ENCODE assay signal across 20 mouse cellular contexts in genomic region chr2:163452738-163453137, GRCm38 (mm10). TPM values are rescaled to one million over a fixed set of nuclear protein-coding genes. Genes with fewer than 3 reads are reported as not detected.
DNase-seq lines count a peak whose midpoint lies in the region; ATAC-seq and TF ChIP-seq lines count a peak whose summit lies in the region.
"Had no signal": no experiment of that assay in that cellular context is flagged by ENCODE, and none has a peak within 500 bp of the region (broad histone marks: within the 10 kb centered on the region; RNA-seq: fewer than 3 reads in every experiment).

No protein-coding gene starts in this region.

- no peaks in the 10 kb centered on the region for H3K36me3 ChIP-seq in kidney, postnatal 0 days (ENCODE audit: insufficient read depth, low read length)
- no peaks in the 10 kb centered on the region for H3K36me3 ChIP-seq in stomach, postnatal 0 days (ENCODE audit: control insufficient read depth, insufficient read depth, low read length)
- H3K36me3 ChIP-seq: embryonic facial prominence, embryonic 13.5 days; liver, embryonic 12.5 days had no signal

- H3K27ac ChIP-seq in kidney, postnatal 0 days: no peak overlapping the region
- no peak overlapping the region for H3K27ac ChIP-seq in stomach, postnatal 0 days (replicated peaks)
- H3K27ac ChIP-seq: embryonic facial prominence, embryonic 13.5 days; liver, embryonic 12.5 days had no signal

- no peak overlapping the region for H3K4me3 ChIP-seq in kidney, postnatal 0 days (replicated peaks; ENCODE audit: low read depth, low read length)
- no peak overlapping the region for H3K4me3 ChIP-seq in stomach, postnatal 0 days (ENCODE audit: low read depth, low read length)
- H3K4me3 ChIP-seq: embryonic facial prominence, embryonic 13.5 days; liver, embryonic 12.5 days had no signal

- H3K9ac ChIP-seq in kidney, postnatal 0 days (ENCODE audit: low read depth, low read length): no peak overlapping the region
- H3K9ac ChIP-seq in stomach, postnatal 0 days (ENCODE audit: low read length): no peak overlapping the region
- H3K9ac ChIP-seq: embryonic facial prominence, embryonic 13.5 days; liver, embryonic 12.5 days had no signal

- no peak for DNase-seq in frontal cortex, postnatal 25 days (ENCODE audit: low spot score in 2 of 2)
- no peak for DNase-seq in kidney, postnatal 0 days (ENCODE audit: low spot score)
- DNase-seq in kidney, adult 11 months: no peak
- peak; percentile 55 for DNase-seq in lung, postnatal 36 days
- DNase-seq in lung, adult 18-20 months: no peak
- DNase-seq in stomach, postnatal 0 days (ENCODE audit: low spot score): no peak
- DNase-seq in yolk sac, embryonic 10.5 days (ENCODE audit: low spot score): no peak
- DNase-seq: B cell, adult 2 months; cerebellum, adult 11 months; heart, postnatal 14 days; kidney, postnatal 10 days; layer of hippocampus, adult 9-11 months; midbrain, embryonic 14.5 days; thymus, postnatal 4 days had no signal

- TF ChIP-seq CTCF in kidney, postnatal 0 days (IDR thresholded peaks at IDR 0.05; ENCODE audit: low read depth): peak; percentile 45; the same call in 1 of the 2 replicates
- TF ChIP-seq CTCF in stomach, postnatal 0 days (IDR thresholded peaks at IDR 0.05; ENCODE audit: low read depth): peak; percentile 65

- no peak overlapping the region for H3K4me2 ChIP-seq in kidney, postnatal 0 days (ENCODE audit: low read length)
- H3K4me2 ChIP-seq in stomach, postnatal 0 days (replicated peaks; ENCODE audit: low read depth): no peak overlapping the region
- H3K4me2 ChIP-seq: embryonic facial prominence, embryonic 13.5 days; liver, embryonic 12.5 days had no signal

- no peaks in the 10 kb centered on the region for H3K4me1 ChIP-seq in kidney, postnatal 0 days (replicated peaks; ENCODE audit: insufficient read depth, low read length)
- H3K4me1 ChIP-seq in stomach, postnatal 0 days (replicated peaks; ENCODE audit: control insufficient read depth, insufficient read depth): no peaks in the 10 kb centered on the region
- H3K4me1 ChIP-seq: embryonic facial prominence, embryonic 13.5 days; liver, embryonic 12.5 days had no signal

- 89% methylated on average over 6 of the region's 6 CpGs for WGBS in kidney, postnatal 0 days
- 81% methylated on average over 6 of the region's 6 CpGs for WGBS in stomach, postnatal 0 days

- no peaks in the 10 kb centered on the region for H3K27me3 ChIP-seq in kidney, postnatal 0 days (ENCODE audit: insufficient read depth, low read length)
- H3K27me3 ChIP-seq in stomach, postnatal 0 days (ENCODE audit: control insufficient read depth, insufficient read depth, low read length): no peaks in the 10 kb centered on the region

- H3K9me3 ChIP-seq in kidney, postnatal 0 days (replicated peaks; ENCODE audit: low read length): no peaks in the 10 kb centered on the region
- H3K9me3 ChIP-seq in stomach, postnatal 0 days (ENCODE audit: control insufficient read depth, low read length): no peaks in the 10 kb centered on the region
- H3K9me3 ChIP-seq: embryonic facial prominence, embryonic 13.5 days; liver, embryonic 12.5 days had no signal

- TF ChIP-seq EP300 in stomach, postnatal 0 days (optimal IDR thresholded peaks at IDR 0.05): no peak

- ATAC-seq in frontal cortex, adult (ENCODE audit: low TSS enrichment): 0 out of 2 replicates have a peak, but pooled peaks have one; percentile 40
- ATAC-seq in kidney, postnatal 0 days (replicated peaks; ENCODE audit: low FRiP score, low read depth): no peak
- ATAC-seq in stomach, postnatal 0 days (ENCODE audit: low FRiP score, low TSS enrichment): no peak
- ATAC-seq: activated CD4-positive, CD25-positive, alpha-beta regulatory T cell, adult 4 months; hindbrain, embryonic 16.5 days; liver, embryonic 12.5 days had no signal

RNA-seq across cellular contexts. Expression of gene Gdap1l1, which starts 14.5 kb away (rescaled TPM):
- 0.64 and 0.74 TPM in 2 replicates for polyA plus RNA-seq in kidney, postnatal 0 days (2015; fragmentation: Nextera tagmentation; extraction: Ambion mirVana)
- 1.9 and 2.7 TPM in 2 replicates for polyA plus RNA-seq in stomach, postnatal 0 days (2015; fragmentation: Nextera tagmentation; extraction: Ambion mirVana)
- polyA plus RNA-seq: activated CD4-positive, CD25-positive, alpha-beta regulatory T cell, adult 4 months had no signal

RNA-seq across cellular contexts. Expression of gene Fitm2, which starts 19.7 kb away (rescaled TPM):
- 10.3 and 10.4 TPM in 2 replicates for polyA plus RNA-seq in kidney, postnatal 0 days (2015; fragmentation: Nextera tagmentation; extraction: Ambion mirVana)
- 11.2 TPM in 2 replicates for polyA plus RNA-seq in stomach, postnatal 0 days (2015; fragmentation: Nextera tagmentation; extraction: Ambion mirVana)

RNA-seq across cellular contexts. Expression of gene Oser1, which starts 28.2 kb away (rescaled TPM):
- polyA plus RNA-seq in kidney, postnatal 0 days (2015; fragmentation: Nextera tagmentation; extraction: Ambion mirVana): 74.9 and 78.2 TPM in 2 replicates
- 79.8 and 81.4 TPM in 2 replicates for polyA plus RNA-seq in stomach, postnatal 0 days (2015; fragmentation: Nextera tagmentation; extraction: Ambion mirVana)

RNA-seq across cellular contexts. Expression of gene R3hdml, which starts 39.4 kb away (rescaled TPM):
- 27.4 and 29.8 TPM in 2 replicates for polyA plus RNA-seq in kidney, postnatal 0 days (2015; fragmentation: Nextera tagmentation; extraction: Ambion mirVana)
- polyA plus RNA-seq in stomach, postnatal 0 days (2015; fragmentation: Nextera tagmentation; extraction: Ambion mirVana): 0.23 and 0.40 TPM in 2 replicates
- polyA plus RNA-seq: activated CD4-positive, CD25-positive, alpha-beta regulatory T cell, adult 4 months; embryonic facial prominence, embryonic 13.5 days; liver, embryonic 12.5 days; midbrain, embryonic 14.5 days; testis, adult 2 months had no signal

RNA-seq across cellular contexts. Expression of gene Hnf4a, which starts 53.9 kb away (rescaled TPM):
- 21.6 and 24.3 TPM in 2 replicates for polyA plus RNA-seq in kidney, postnatal 0 days (2015; fragmentation: Nextera tagmentation; extraction: Ambion mirVana)
- polyA plus RNA-seq in stomach, postnatal 0 days (2015; fragmentation: Nextera tagmentation; extraction: Ambion mirVana): 24.2 and 27.7 TPM in 2 replicates
- polyA plus RNA-seq: activated CD4-positive, CD25-positive, alpha-beta regulatory T cell, adult 4 months; embryonic facial prominence, embryonic 13.5 days; hindbrain, embryonic 16.5 days; midbrain, embryonic 14.5 days had no signal
